Mouse (Mus musculus) MEL (cell line): ENCODE measurements at regions not wholly inside any gene's neighbourhood (a gene's known extent, or its start where the extent isn't known, plus 50 kb on each side); places are given as distances from the start of the nearest gene placed in this dataset.
"Not testable (repeated sequence)": the region's sequence is repeated elsewhere in the genome, so short reads cannot be mapped to it uniquely, and the experiment has no call there.

Source experiments
- CHD1 ChIP-seq: IDR thresholded peaks from 2 replicates; pipeline ENCODE4 v1.6.1; 2012; ENCODE audit warnings: low read depth, mild to moderate bottlenecking, inconsistent platforms, low read length, improper control_type of control experiment
- CTCF ChIP-seq, 3 experiments: IDR thresholded peaks in 2 of 3; conservative IDR thresholded peaks in 1 of 3; 2 replicates each; pipeline ENCODE4 v1.5.1; 2011 to 2012; ENCODE audit warnings: low read length in 3 of 3, low read depth in 2 of 3, mild to moderate bottlenecking in 2 of 3, improper control_type of control experiment in 1 of 3, inconsistent platforms in 1 of 3, mixed read lengths in 1 of 3, moderate library complexity in 1 of 3; ENCODE audit not compliant: control insufficient read depth in 1 of 3, insufficient read depth in 1 of 3, poor library complexity in 1 of 3, severe bottlenecking in 1 of 3
- E2F4 ChIP-seq: IDR thresholded peaks from 2 replicates; pipeline ENCODE4 v1.6.1; 2011; ENCODE audit warnings: low read depth, low read length, improper control_type of control experiment, borderline replicate concordance
- MAX ChIP-seq: IDR thresholded peaks from 2 replicates; pipeline ENCODE4 v1.6.1; 2011; ENCODE audit warnings: low read length, improper control_type of control experiment
- POLR2A ChIP-seq, 2 experiments: IDR thresholded peaks; 2 replicates each; pipeline ENCODE4 v1.6.1; 2011 to 2012; ENCODE audit warnings: low read length in 2 of 2, mild to moderate bottlenecking in 2 of 2, control low read depth in 1 of 2, improper control_type of control experiment in 1 of 2, low read depth in 1 of 2, moderate library complexity in 1 of 2; ENCODE audit not compliant: control insufficient read depth in 1 of 2, insufficient read depth in 1 of 2, poor library complexity in 1 of 2
- USF1 ChIP-seq: IDR thresholded peaks from 2 replicates; pipeline ENCODE4 v1.6.1; 2014; ENCODE audit warnings: low read depth, mild to moderate bottlenecking, inconsistent platforms, low read length, improper control_type of control experiment, moderate library complexity
- ZNF384 ChIP-seq: IDR thresholded peaks from 2 replicates; pipeline ENCODE4 v1.6.1; 2012; ENCODE audit warnings: low read depth, mild to moderate bottlenecking, inconsistent platforms, low read length, improper control_type of control experiment

GRCm38 (mm10) chr3:124193331-124193730 lies 127.3 kb upstream of the Tram1l1 start:
- TF ChIP-seq POLR2A (IDR thresholded peaks at IDR 0.05; ENCODE audit: control insufficient read depth in 1 of 2, insufficient read depth in 1 of 2, low read depth in 1 of 2, low read length in 2 of 2, poor library complexity in 1 of 2); E2F4; CTCF (IDR thresholded peaks at IDR 0.05 in 2 of 3, conservative IDR thresholded peaks at IDR 0.05 in 1 of 3; ENCODE audit: control insufficient read depth in 1 of 3, insufficient read depth in 1 of 3, low read depth in 2 of 3, low read length in 3 of 3, poor library complexity in 1 of 3, severe bottlenecking in 1 of 3); USF1; MAX; ZNF384; CHD1: not testable (repeated sequence)
